Mouse (Mus musculus) cerebellum, adult 2 months (tissue): ENCODE data around the gene Lce3d.

Source experiments
- CTCF ChIP-seq: fragments of 200-500 bp; IDR thresholded peaks from 2 replicates; pipeline ENCODE4 v1.5.1; 2011; ENCODE audit warnings: low read depth, mild to moderate bottlenecking, control low read depth, low read length, moderate library complexity, borderline replicate concordance; ENCODE audit not compliant: insufficient read depth
- POLR2A ChIP-seq: fragments of 200-500 bp; IDR thresholded peaks from 2 replicates; pipeline ENCODE4 v1.6.1; 2011; ENCODE audit warnings: low read length, control low read depth, borderline replicate concordance; ENCODE audit not compliant: insufficient read depth

GRCm38 (mm10) chr3:92926130-92926529 is 31.1 kb upstream of the Lce3d start, which contains the start of gene Lce3a:
- TF ChIP-seq POLR2A (no peak), CTCF (no peak)
